Mouse (Mus musculus) layer of hippocampus, adult 8-10 months (tissue): ENCODE data around the gene Nme8. TPM values are rescaled to one million over a fixed set of nuclear protein-coding genes. Genes with fewer than 3 reads are reported as not detected.

Source experiments
- DNase-seq, 2 experiments: peaks; one replicate each; pipeline ENCODE4 v3.0.0; 2022; ENCODE audit warnings: low spot score in 2 of 2
- total RNA-seq, 4 experiments: library from RNA; stranded (reverse); gene quantifications; 2 replicates each; pipeline ENCODE4 v1.2.4; 2022

The Nme8 gene
- total RNA-seq = not detected

GRCm38 (mm10) chr13:19697790-19698189, at the start of gene Nme8:
Gene Nme8, minus strand, starts transcription at chr13:19697794.
- DNase-seq = no peak

- no peak for DNase-seq
These were observed 48.1 kb upstream of the Nme8 start for GRCm38 (mm10) chr13:19745741-19746140.

GRCm38 (mm10) chr13:19744536-19744935, 46.9 kb upstream of the Nme8 start:
- no peak for DNase-seq

GRCm38 (mm10) chr13:19734597-19734996, 37.0 kb upstream of the Nme8 start:
- no peak for DNase-seq

GRCm38 (mm10) chr13:19730826-19731225, 33.2 kb upstream of the Nme8 start:
- no peak for DNase-seq

- DNase-seq = no peak
These were observed 21.4 kb upstream of the Nme8 start for GRCm38 (mm10) chr13:19718954-19719353.

GRCm38 (mm10) chr13:19717201-19717600, 19.6 kb upstream of the Nme8 start:
- no peak for DNase-seq

- DNase-seq = no peak
These were observed 6.2 kb upstream of the Nme8 start for GRCm38 (mm10) chr13:19703806-19704205.

- DNase-seq = peak; percentile 66 to 67
These were observed 4.0 kb upstream of the Nme8 start for GRCm38 (mm10) chr13:19701443-19702078.

GRCm38 (mm10) chr13:19700733-19701442, 3.3 kb upstream of the Nme8 start:
- peak; percentile 7 to 8 for DNase-seq

- DNase-seq = peak in 1 of 2 experiments; percentile 3
These were observed 1.1 kb upstream of the Nme8 start for GRCm38 (mm10) chr13:19698524-19699173.

GRCm38 (mm10) chr13:19690417-19690816, 7.2 kb downstream of the Nme8 start:
- no peak for DNase-seq

GRCm38 (mm10) chr13:19689971-19690370, 7.6 kb downstream of the Nme8 start:
- no peak for DNase-seq

GRCm38 (mm10) chr13:19684007-19684406, 13.6 kb downstream of the Nme8 start:
- peak in 1 of 2 experiments; percentile 63 for DNase-seq

- DNase-seq = peak; percentile 18 to 25
These were observed 14.5 kb downstream of the Nme8 start for GRCm38 (mm10) chr13:19682879-19683640.

- no peak for DNase-seq
These were observed 23.0 kb downstream of the Nme8 start for GRCm38 (mm10) chr13:19674601-19675000.

GRCm38 (mm10) chr13:19674025-19674424, 23.6 kb downstream of the Nme8 start:
- DNase-seq = no peak

- DNase-seq = no peak
These were observed 29.0 kb downstream of the Nme8 start for GRCm38 (mm10) chr13:19668355-19669140.

- DNase-seq = no peak
These were observed 45.2 kb downstream of the Nme8 start for GRCm38 (mm10) chr13:19652405-19652804.

GRCm38 (mm10) chr13:19649824-19650223, 47.8 kb downstream of the Nme8 start:
- DNase-seq = no peak

GRCm38 (mm10) chr13:19644225-19644624, 53.4 kb downstream of the Nme8 start:
- DNase-seq = no peak
